Comparison of ENCODE assay signal across 7 mouse cellular contexts in the genomic region with DNA sequence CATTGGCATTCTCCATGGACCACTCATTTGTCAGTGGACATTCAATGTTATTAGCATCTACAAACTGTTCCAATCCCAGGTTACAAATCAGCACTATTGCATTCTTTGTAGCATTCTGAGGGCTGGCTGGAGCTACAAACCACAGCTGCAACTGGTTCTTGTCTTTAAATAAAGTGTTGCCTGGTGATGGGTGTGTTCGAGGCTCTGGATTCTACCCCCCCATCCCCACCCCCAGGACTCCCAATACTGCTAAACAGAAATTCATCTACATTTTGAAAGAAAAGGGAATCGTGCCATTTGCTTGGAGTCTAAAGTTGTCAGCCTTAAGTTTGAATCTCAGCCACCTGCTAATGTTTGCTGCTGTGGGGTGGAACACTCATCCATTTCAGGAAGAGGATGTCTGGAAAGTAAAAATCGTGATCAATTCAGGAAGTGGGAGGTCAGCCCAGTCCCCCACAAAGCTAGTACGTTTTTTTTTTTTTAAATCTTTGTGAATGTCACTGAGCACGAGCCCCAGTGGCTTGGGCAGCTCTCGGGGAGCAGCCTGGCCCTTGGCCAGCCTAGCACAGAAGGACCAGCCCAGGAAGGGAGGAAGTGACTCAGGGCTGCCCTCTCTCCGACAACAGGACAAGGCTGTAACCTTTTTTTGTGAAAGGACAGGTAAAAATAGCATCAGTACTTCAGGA. TPM values are rescaled to one million over a fixed set of nuclear protein-coding genes. Genes with fewer than 3 reads are reported as not detected.
A peak's percentile ranks its signal among the peaks of the same experiment; 100 is the strongest.
DNase-seq lines count a peak whose midpoint lies in the region; ATAC-seq lines count a peak whose summit lies in the region.

No protein-coding gene starts in this region.

- no peak overlapping the region for H3K9ac ChIP-seq in intestine, embryonic 16.5 days (ENCODE audit: low read depth, low read length)

- no peak overlapping the region for H3K27ac ChIP-seq in intestine, embryonic 16.5 days (ENCODE audit: low read length)

- peak; percentile 97 for DNase-seq in 416B (ENCODE audit: low read depth)
- peak; percentile 84 to 90 for DNase-seq in adrenal gland, adult (ENCODE audit: inconsistent age in 2 of 2, low spot score in 1 of 2)
- DNase-seq in kidney, postnatal 4 days = peak; percentile 3 to 20
- DNase-seq in c-Kit-positive CD71-positive TER-119-positive erythroid progenitor cells, embryonic 14.5 days (ENCODE audit: low spot score) = no peak
- DNase-seq in embryo, embryonic 10.5 days (ENCODE audit: low spot score) = no peak

- H3K4me3 ChIP-seq in intestine, embryonic 16.5 days (ENCODE audit: low read length) = no peak overlapping the region

- peak; percentile 89 for ATAC-seq in frontal cortex, adult (ENCODE audit: low TSS enrichment)
- no peak for ATAC-seq in intestine, embryonic 16.5 days

- 43% methylated on average over 7 of the region's 7 CpGs for WGBS in intestine, embryonic 16.5 days

- H3K36me3 ChIP-seq in intestine, embryonic 16.5 days (ENCODE audit: control insufficient read depth, insufficient read depth, low read length) = no peaks in the 10 kb centered on the region

- no peaks in the 10 kb centered on the region for H3K4me1 ChIP-seq in intestine, embryonic 16.5 days (ENCODE audit: control insufficient read depth, insufficient read depth, low read length)

- H3K27me3 ChIP-seq in intestine, embryonic 16.5 days (replicated peaks; ENCODE audit: control insufficient read depth, insufficient read depth, low read length) = no peaks in the 10 kb centered on the region

- H3K4me2 ChIP-seq in intestine, embryonic 16.5 days (ENCODE audit: low read depth, low read length) = no peak overlapping the region

- H3K9me3 ChIP-seq in intestine, embryonic 16.5 days (ENCODE audit: control insufficient read depth, low read length) = no peaks in the 10 kb centered on the region

RNA-seq across cellular contexts. Expression of a gene that starts 39.3 kb away (rescaled TPM):
- 75.3 and 96.3 TPM in 2 replicates for polyA plus RNA-seq in intestine, embryonic 16.5 days (2015; fragmentation: Nextera tagmentation; extraction: Ambion mirVana)

Comparison
In these comparisons a context has a peak if more than half of its experiments do, and no peak if none do; other contexts are left out.
1. DNase-seq: peak in 416B (single experiment), adrenal gland, adult (2 of 2) and kidney, postnatal 4 days (2 of 2); none in c-Kit-positive CD71-positive TER-119-positive erythroid progenitor cells, embryonic 14.5 days (single experiment) and embryo, embryonic 10.5 days (single experiment).